Mouse (Mus musculus): Measurements from ENCODE around the gene Galnt18.

Gene Galnt18

GRCm38 (mm10) chr7:111466720-111467119 is 313.1 kb downstream of the Galnt18 start:
- DNase-seq (ENCODE audit: low spot score), result no peak

GRCm38 (mm10) chr7:111466121-111466520 is 313.7 kb downstream of the Galnt18 start:
- DNase-seq (ENCODE audit: low spot score), result no peak

- no peak for DNase-seq (ENCODE audit: low spot score)
Observed at GRCm38 (mm10) chr7:111459716-111460115, 320.1 kb downstream of the Galnt18 start.

GRCm38 (mm10) chr7:111456007-111456406 is 323.8 kb downstream of the Galnt18 start:
- DNase-seq (ENCODE audit: low spot score), result no peak

GRCm38 (mm10) chr7:111455541-111455940 is 324.2 kb downstream of the Galnt18 start:
- no peak for DNase-seq (ENCODE audit: low spot score)

- no peak for DNase-seq (ENCODE audit: low spot score)
Observed at GRCm38 (mm10) chr7:111452000-111452399, 327.8 kb downstream of the Galnt18 start.

GRCm38 (mm10) chr7:111450286-111451095 is 329.3 kb downstream of the Galnt18 start:
- no peak for DNase-seq (ENCODE audit: low spot score)

GRCm38 (mm10) chr7:111433173-111433572 is 346.6 kb downstream of the Galnt18 start:
- no peak for DNase-seq (ENCODE audit: low spot score)

- no peak for DNase-seq (ENCODE audit: low spot score)
Observed at GRCm38 (mm10) chr7:111427392-111427791, 352.4 kb downstream of the Galnt18 start.

Measured in urinary bladder, postnatal 10 days (tissue).